Mouse (Mus musculus) CD8-positive naive resting alpha-beta T cell, adult 57 days (primary cell): Measurements from ENCODE around the gene Sall1. TPM values are rescaled to one million over a fixed set of nuclear protein-coding genes. Genes with fewer than 3 reads are reported as not detected.

ENCODE experiments used
- total RNA-seq: library from RNA; stranded (reverse); gene quantifications from one replicate; pipeline ENCODE4 v1.2.4, GENCODE M21; 2023

The Sall1 gene
- not detected for total RNA-seq

GRCm38 (mm10) chr8:89043940-89044339 lies at the start of gene Sall1:
Gene Sall1, minus strand, starts transcription at chr8:89044162.

